Mouse (Mus musculus): ENCODE measurements around the gene Cmklr1. TPM values are rescaled to one million over a fixed set of nuclear protein-coding genes. Genes with fewer than 3 reads are reported as not detected.
A peak's percentile ranks its signal among the peaks of the same experiment; 100 is the strongest.

Cmklr1 gene
- total RNA-seq, 2 experiments from 2014 or later, result 23.8 to 25.0 TPM

DNA sequence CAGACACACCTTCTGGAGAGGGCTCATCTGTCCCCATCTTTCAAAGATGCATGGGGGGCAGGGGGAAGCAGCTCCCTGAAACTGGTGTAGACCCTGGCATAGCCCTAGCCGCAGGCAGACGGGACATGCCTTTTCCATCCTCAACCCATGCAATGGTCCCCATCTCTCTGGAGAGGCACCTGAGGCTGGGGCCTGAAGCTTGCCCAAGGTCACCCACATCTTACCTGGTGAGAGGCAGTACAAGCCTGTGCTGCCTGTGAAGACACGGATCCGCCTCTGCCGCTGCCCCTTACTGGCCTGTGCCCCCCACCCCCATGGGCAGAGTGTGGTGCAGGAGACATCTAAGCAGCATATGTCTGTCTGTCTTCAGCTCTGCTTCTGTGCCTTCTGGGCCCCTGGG, 23.2 kb downstream of the Cmklr1 start:
- intact Hi-C loops (cut with DNase I), result no loop called here
- no peak for DNase-seq

DNA sequence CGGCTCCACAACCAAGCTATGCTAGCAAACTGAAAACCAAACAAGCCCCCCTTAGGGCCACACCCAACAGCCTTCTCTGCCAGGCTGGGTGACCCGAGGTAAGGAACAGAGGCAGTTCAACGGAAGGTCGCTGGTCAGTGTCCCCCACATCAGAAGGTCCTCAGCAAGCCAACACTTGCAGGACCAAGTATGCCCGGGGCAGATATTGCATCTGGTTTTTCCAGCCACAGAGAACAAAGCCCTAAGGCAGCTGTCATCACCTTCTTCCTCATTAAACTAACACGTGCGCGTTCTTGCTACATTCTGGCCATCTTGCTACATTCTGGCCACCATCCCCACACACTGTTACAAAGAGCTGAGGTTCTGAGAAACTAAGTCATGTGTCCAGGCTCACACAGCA, 23.9 kb downstream of the Cmklr1 start:
- no peak for DNase-seq
- intact Hi-C loops (cut with DNase I), result no loop called here

DNA sequence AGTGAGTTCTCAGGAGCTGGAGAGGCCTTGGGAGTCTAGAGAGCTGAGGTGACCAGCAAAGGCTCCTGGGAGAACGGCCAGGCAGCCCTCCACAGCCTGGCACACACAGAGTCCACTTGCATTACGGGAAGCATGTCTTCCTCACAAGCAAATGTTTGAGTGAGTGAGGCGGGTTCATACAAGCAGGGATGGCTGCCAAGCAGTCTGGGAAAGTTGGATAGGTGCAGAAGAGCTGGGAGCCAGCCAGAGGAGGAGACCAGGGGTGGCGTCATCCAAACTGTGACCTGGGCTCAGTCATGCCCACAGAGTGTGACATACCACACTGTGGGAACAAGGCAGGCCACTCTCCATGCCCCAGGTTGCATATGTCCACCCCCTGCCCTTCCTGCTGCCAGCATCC, 25.2 kb downstream of the Cmklr1 start:
- DNase-seq, result peak; percentile 48 to 61
- intact Hi-C loops (cut with DNase I), result no loop called here

DNA sequence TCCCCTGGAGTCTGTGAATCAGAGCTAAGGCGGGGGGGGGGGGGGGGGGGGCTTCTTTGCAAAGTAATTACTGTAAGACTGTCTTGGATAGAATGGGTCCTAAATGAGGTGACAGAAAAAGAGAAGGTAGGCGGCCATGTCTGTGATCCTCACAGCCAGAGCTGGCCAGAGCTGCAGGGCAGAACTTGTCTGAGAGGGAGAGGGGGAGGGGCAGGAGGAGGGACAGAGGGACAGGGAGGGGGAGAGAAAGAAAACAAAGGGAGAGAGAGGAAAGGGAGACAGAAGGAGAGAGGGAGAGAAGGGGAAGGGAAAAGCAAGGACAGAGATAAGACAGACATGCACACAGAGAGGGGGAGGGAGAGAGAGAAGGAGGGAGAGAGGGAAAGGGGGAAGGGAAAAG, 27.2 kb downstream of the Cmklr1 start:
- DNase-seq, result no peak
- intact Hi-C loops (cut with DNase I), result no loop called here

DNA sequence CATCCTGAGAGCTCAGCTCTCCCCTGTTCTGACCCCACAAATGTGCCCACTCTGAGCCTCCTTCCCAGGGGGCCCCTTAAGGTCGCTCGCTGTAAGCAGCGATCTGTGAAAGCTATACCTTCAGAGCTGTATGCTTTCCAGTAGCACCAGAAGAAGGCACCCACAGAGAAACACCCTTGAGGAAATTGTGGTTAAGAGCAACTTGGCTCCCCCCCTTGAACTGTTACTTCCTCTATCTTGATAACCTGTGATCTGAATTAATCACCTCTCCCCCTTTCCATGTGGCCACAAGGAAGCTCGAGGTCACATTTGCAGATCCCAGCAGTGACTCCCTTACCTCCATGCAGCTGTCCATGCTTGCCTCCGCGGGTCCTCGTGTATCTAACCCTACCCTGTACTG, 29.2 kb downstream of the Cmklr1 start:
- no peak for DNase-seq
- intact Hi-C loops (cut with DNase I), result no loop called here

DNA sequence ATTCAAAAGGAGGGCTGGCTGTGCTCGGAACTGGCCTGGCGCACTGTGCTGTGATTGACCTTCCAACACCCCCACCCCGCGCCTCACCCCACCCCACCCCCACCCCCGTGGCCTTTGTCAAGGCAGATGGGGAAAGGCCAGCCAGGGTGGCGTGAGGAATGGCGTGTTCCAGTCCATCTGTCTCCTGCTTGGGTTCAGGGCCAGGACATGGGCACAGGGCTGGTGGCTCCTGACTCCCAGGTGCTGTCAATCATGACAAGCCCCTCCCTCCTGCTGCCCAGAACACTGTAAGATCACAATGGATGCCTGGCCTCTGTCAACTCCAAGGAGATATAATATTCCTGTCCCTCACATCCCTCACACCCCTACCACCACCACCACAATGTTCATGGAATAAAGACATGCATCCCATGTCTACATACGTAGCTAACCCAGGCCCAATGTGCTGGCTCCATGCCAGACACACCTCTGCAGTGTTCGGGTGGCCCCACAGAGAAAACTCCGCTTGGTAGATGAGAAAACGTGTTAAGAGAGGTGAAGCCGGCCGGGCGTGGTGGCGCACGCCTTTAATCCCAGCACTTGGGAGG, 30.0 kb downstream of the Cmklr1 start:
- intact Hi-C loops (cut with DNase I), result no loop called here
- DNase-seq, result no peak

DNA sequence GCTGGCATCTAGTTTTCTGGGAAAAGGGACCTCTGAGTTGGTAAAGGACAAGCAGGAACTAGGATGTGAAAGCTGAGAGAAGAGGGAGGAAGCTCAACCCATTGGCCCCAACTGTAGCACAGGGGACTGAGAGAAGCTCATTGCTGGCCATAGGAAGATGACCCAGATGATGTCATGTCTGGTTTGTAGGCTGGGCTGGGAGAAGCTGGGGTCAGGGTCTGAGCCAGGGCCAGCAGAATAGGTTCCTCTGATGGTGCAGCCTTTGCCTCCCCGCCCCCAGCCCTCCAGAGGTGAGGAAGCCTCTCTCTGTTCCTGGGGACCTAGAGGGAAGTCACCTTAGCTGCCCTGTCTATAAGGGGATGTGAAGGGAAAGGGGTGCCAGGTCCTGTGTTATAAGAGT, 31.1 kb downstream of the Cmklr1 start:
- no peak for DNase-seq
- intact Hi-C loops (cut with DNase I), result no loop called here

DNA sequence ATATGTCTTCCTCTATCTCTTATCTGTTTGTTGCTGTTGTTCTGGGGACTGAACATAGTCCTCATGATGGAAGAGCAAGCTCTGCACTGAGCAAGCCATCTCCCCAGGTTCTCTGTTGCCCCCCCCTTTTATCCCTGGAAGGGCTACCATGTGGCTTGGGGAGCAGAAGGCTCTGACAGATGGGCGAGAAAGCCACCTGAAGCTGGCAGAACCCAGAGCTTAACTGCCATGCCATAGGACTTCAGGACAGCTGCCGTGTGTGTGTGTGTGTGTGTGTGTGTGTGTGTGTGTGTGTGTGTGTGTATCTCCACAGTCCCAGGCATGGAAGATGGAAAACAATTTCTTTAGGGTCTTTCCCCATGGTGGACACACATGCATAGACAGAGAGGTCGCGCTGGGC, 31.5 kb downstream of the Cmklr1 start:
- no peak for DNase-seq
- intact Hi-C loops (cut with DNase I), result no loop called here

DNA sequence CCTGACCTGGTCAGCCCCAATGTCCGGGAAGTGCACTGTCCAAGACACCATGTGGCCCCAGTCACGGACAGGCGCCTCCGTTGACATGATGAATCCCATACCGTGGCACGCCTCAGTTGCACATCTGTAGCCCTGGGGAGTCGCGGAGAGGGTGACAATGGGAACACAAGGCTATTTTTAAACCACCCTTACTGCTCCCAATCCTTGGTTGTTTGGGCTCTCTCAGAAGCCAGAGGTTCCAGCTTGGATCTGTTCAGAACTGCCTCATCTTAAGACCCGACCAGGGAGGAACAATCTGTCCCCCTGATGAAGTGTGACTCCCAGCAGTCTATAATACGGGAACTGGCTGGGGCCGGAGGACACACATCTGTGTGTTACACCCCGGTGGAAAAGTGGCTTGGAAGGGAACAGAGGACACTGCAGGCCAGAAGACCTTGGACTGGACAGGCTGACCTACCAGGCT, 38.4 kb downstream of the Cmklr1 start:
- DNase-seq, result peak; percentile 48 to 64
- intact Hi-C loops (cut with DNase I), result no loop called here

DNA sequence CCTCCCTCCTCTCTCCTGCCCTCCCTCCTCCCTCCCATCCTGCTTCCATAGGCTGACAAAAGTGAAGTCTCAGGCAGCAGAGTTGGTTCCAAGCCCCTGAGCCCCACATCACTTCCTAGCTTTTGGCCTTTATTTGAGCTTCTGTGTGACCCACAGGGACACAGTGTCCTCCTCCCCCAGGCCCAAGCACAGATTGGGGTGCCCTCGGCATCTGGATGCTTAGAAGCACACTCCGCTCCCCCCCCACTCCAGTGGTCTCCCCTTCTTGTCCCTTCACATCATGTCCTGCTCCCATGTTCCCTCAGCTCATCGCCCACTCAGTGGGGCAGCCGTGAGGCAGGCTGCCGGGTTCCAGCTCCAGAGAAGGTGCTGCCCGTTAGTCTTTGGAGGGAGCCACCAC, 39.1 kb downstream of the Cmklr1 start:
- DNase-seq, result no peak
- intact Hi-C loops (cut with DNase I), result no loop called here

DNA sequence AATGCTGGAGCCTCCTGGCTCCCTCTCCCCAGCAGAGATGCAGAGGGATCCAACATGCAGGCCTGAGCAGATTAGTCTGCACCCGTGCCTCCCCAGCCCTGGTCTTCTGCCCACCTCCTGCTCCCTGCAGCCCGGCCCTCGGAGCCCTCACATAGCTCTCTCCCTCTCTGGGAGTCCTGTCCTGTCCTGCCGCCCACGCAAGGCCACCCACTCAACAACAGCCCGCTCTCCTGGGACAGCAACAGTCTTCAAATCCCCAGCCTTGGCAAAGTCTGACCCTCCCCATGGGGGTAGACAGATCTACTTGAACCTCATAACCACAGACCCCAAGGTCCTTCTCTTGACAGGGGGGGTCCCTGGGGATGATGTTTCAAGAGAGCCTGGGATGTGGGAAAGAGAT, 39.7 kb downstream of the Cmklr1 start:
- DNase-seq, result no peak
- intact Hi-C loops (cut with DNase I), result no loop called here

DNA sequence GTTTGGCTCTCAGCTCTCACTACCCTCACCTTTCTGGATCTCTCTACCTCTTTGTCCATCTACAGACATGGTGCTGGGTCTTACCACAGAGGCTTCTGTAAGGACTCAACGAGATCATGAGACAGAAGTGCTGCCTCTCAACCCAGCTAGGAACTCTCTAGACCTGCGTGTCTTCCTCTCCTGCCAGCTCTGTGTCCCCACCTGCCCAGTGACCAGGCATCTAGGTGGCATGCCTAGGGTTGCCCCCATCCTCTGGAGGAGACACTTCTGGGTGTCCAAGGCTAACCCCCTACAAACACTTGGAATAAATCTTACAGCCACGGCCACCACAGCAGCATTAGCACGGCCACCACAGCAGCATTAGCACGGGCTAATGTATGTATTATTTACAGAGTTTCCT, 40.3 kb downstream of the Cmklr1 start:
- DNase-seq, result no peak
- intact Hi-C loops (cut with DNase I), result no loop called here

DNA sequence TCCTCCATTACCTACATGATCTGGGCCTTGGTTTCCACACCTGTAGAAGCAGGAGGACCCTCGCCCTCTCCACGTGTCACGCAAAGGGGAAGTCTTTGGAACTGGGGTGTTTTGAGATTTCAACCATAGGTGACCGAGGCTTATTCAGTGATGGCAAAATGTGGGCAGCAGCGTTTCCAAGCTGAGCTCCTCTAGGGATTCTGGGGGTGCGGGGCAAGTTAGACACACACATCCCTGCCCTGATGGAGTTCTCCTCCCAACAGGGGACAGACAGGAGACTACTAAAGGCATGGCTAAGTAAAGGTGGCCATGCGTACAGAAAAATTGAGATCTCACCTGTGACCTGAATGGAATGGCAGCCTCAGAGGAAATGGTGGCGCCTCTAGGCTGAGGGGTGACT, 41.7 kb downstream of the Cmklr1 start:
- no peak for DNase-seq
- intact Hi-C loops (cut with DNase I), result no loop called here

DNA sequence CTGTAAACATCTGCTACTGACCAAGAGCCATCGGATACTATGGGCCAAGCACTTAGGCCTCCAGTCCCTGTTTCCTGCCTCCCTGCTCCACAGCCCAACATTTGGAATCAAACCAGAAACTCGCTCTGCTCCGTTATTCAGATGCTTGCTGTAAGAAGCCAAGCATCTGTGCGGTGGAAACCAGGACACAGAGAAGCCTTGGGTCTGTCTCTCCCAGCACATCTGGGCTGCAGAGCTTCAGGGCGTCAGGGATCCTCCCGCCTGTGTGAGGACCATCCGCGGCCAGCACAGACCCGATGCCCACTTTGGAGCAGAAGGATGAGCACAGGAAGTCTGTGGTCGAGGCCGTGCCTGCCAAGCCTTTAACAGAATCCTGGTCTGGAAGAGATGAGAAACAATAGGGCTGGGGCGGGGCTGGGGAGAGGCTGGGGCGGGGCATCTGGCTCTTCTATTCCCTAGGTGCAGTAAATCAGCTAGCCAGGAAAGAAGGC, 42.2 kb downstream of the Cmklr1 start:
- DNase-seq, result peak; percentile 47 to 48
- intact Hi-C loops (cut with DNase I), result no loop called here

DNA sequence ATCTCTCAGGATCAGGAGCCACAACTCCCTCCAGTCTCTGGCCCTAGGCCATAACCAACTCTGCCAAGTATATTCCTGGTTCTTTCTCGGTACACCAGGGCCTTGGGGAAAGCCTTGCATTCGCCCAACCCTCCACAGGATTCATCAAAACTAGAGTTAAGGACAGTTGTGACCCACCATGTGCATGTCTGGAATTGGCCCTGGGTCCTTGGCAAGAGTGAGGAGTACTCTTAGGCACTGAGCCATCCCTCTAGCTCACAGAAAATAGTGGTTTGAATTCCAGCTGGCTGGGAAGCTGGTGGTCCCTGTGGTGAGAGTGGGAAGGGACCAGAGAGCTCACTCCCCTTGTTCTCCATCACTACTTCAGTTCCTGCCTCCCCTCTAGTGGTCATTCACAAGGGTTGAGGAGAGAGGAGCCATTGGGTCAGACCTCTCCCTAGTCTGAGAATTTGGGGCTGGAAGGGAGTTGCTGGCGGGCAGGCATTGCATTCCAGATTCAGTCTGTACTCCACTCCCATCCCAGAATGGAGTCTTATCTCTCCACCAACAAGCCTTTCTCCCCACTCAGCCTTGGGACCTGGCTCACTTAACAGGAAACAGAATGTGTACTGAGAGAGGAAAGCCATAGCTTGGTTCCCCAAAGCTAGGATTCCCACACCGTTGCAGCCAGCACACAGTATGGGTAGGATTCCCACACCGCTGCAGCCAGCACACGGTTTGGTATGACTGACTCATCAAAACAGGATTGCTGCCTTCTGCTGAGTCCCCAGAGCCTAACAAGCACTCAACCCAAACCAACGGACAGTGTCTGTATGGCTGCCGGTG, 43.1 kb downstream of the Cmklr1 start:
- peak; percentile 41 to 49 for DNase-seq
- intact Hi-C loops (cut with DNase I), result no loop called here

DNA sequence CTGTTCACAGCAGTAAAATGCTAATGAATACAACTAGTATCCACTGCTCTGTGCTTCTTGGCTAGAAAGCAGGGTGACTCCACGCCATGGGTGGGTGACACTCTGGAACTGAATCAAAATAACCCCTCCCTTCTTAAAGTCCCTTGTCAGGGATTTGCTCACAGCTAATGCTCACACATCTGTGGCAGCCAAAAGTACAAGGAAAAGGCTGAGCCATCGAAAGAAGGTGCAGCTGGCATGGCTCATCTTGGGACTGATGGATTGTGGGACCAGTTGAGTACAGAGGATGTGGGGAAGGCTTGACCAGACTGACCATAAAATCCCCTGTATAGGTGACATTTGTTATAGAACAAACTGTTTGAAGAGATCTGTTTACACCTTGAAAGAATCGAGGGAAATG, 44.1 kb downstream of the Cmklr1 start:
- intact Hi-C loops (cut with DNase I), result no loop called here
- no peak for DNase-seq

DNA sequence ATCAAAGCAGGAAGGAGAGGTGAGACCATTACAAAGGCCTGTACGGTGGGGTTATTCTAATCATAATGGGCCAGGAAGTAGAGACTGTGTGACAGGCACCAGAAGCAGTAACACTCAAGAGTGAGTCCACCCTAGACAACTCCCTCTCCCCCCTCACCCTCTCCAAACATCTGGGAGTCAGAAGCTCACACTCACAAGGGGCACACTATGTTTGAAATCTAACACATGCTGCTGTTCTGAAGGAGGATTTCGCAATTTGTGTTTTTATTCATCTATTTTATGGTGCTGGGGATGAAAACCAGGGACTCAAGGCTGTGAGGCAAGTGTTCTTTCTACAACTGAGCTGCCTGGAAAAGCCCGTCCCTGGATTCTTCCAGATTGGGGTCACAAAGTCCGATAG, 45.5 kb downstream of the Cmklr1 start:
- DNase-seq, result no peak
- intact Hi-C loops (cut with DNase I), result no loop called here

DNA sequence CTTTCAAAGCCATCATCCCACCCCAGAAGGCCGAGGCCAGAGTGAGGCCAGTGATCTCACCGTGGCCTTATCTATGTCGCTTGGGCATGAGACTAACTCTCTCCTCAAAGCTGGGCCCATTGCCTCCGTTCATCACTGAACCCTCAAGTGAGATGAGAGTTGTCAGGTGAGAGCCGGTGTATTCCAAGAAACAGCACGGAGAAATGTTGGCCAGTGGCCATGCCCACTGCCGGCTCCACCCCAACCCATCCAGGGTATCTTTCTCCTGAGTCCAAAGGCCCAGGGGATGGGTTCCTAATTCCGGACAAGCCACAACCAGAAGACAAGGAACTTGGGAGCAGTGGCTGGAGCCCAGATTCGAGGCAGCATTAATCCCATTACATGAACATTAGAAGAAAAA, 46.8 kb downstream of the Cmklr1 start:
- intact Hi-C loops (cut with DNase I), result no loop called here
- no peak for DNase-seq

DNA sequence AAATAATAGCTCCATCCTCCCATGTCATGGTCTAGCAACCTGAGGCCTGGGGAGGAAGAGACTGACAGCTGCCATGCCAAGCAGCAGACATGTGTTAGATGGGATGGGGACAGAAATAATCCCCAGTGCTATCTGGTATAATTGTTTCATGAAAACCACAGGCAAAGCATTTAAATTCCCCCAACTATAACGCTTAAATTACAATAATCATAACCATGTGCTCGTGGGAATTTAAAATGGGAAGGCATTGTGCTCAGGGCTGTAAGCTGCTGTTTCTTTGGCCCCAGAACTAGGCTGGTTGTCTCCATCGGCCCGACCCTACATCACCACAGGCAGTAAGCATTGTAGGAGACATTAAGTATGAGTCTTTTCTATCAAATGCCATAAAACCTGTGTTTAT, 49.4 kb downstream of the Cmklr1 start:
- intact Hi-C loops (cut with DNase I), result no loop called here
- DNase-seq, result no peak

DNA sequence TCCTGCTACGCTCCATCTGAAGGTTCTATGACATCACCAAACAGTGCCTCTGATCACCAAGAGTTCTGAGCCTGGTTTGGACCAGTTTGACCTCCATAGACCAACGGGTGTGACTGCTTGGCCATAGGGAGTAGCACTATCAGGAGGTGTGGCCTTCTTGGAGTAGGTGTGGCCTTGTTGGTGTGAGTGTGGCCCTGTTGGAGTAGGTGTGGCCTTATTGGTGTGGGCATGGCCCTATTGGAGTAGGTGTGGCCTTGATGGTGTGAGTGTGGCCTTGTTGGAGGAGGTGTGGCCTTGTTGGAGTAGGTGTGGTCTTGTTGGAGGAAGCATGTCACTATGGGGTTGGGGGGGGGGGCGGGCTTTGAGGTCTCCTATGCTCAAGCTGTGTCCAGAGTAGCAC, 50.0 kb downstream of the Cmklr1 start:
- intact Hi-C loops (cut with DNase I), result no loop called here
- DNase-seq, result no peak

DNA sequence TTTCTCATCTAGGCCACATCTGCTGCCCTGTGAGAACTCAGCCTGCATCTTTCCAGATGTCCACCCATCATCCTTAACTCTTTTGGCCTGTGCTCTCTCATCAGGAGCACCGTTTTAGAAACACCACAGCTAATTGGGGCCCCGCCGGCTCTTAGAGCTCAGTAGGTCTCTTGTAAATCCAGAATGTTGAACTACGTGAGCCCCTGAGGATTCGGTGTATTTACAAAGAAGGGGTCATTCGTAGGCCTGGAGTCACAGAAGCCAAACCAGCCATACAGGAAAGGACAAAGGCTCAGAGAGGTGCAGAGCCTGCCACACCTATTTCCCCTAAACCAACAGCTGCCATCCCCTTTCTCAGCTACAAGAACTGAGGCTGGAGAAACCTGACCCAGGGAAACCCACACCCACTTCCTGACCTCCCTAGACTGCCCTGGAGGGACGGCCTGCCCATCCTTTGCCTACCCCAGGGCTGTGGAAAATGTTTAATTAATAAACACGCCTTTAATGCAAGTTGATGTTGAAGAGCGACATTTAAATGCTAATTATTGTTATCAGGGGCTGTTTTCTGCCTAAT, 53.4 kb downstream of the Cmklr1 start:
- DNase-seq, result no peak
- intact Hi-C loops (cut with DNase I), result no loop called here

DNA sequence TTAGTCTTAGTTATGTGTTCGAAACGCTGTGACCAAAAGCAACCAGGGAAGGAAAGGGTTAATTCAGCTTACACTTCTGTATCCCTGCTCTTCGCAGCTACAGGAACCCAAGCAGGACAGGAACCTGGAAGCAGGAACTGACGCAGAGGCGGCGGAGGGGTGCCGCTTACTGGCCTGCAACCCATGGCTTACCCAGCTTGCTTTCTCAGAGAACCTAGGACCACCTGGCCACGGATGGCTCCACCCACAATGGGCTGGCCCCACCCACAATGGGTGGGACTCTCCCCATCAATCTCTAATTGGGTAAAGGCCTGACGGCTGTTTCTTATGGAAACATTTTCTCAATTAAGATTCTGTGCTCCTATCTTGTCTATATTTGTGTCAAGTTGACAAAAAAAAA, 54.0 kb downstream of the Cmklr1 start:
- intact Hi-C loops (cut with DNase I), result no loop called here
- DNase-seq, result no peak
